Mouse (Mus musculus) liver, embryonic 12.5 days (tissue): Measurements from ENCODE around the gene Cage1. TPM values are rescaled to one million over a fixed set of nuclear protein-coding genes. Genes with fewer than 3 reads are reported as not detected.

Source experiments
- ATAC-seq: fragments of 200-750 bp; cut with Nextera tagmentation; 2 replicates; pipeline ENCODE4 v1.8.0; 2017; ENCODE audit warnings: moderate number of reproducible peaks, mild to moderate bottlenecking, moderate library complexity
- H3K27ac ChIP-seq: fragments of 300-500 bp; sonication (generic); 2 replicates; pipeline ENCODE4 v1.5.1; 2016; ENCODE audit warnings: mild to moderate bottlenecking
- H3K27me3 ChIP-seq: fragments of 300-500 bp; sonication (generic); replicated peaks from 2 replicates; pipeline ENCODE4 v1.6.1; 2016; ENCODE audit warnings: mild to moderate bottlenecking, moderate library complexity
- H3K36me3 ChIP-seq: fragments of 300-500 bp; sonication (generic); 2 replicates; pipeline ENCODE4 v1.6.1; 2016; ENCODE audit warnings: mild to moderate bottlenecking, moderate library complexity
- H3K4me1 ChIP-seq: fragments of 300-500 bp; sonication (generic); 2 replicates; pipeline ENCODE4 v1.6.1; 2016
- H3K4me2 ChIP-seq: fragments of 300-500 bp; sonication (generic); 2 replicates; pipeline ENCODE4 v1.6.1; 2016; ENCODE audit warnings: mild to moderate bottlenecking, moderate library complexity
- H3K4me3 ChIP-seq: fragments of 300-500 bp; sonication (generic); 2 replicates; pipeline ENCODE4 v1.5.1; 2016; ENCODE audit warnings: mild to moderate bottlenecking, moderate library complexity
- H3K9ac ChIP-seq: fragments of 300-500 bp; sonication (generic); 2 replicates; pipeline ENCODE4 v1.6.1; 2016; ENCODE audit warnings: mild to moderate bottlenecking, moderate library complexity
- H3K9me3 ChIP-seq: fragments of 300-500 bp; sonication (generic); replicated peaks from 2 replicates; pipeline ENCODE4 v1.6.1; 2016; ENCODE audit warnings: mild to moderate bottlenecking, moderate library complexity
- WGBS: fragments of 180-500 bp; shearing (Covaris S2); methylation state at CpG from one replicate; pipeline ENCODE4 v1.1.7; 2016; ENCODE audit not compliant: insufficient replicate concordance; 5-methylcytosine and 5-hydroxymethylcytosine counted together
- polyA plus RNA-seq: library from polyadenylated mRNA; unstranded; fragments of >200 nt; fragmentation: Nextera tagmentation; extraction: Ambion mirVana; gene quantifications from 2 replicates; pipeline ENCODE4 v1.2.1, GENCODE M21; 2016

The Cage1 gene
- polyA plus RNA-seq, 1 experiment from 2014 or later: 0.88 TPM

DNA sequence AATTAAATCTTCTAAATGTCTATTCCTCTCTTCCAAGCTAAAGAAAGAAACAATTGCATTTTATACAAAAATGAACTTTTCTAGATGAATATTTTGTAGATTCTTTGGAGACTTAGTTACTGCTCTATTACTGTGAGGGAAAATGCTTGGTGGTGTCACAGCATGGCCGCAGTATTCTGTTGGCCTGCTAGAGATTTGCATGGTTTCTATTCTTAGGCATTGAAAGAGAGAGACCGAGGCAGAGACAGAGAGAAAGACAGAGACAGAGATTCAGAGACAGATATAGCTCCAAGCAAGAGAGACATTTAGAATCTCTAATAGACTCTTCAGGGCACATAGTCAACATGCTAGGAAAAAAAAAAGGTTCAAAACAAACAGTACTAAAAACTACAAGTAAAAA is 28.9 kb downstream of the Cage1 start:
- H3K36me3 ChIP-seq: no peaks in the 10 kb centered on the region

DNA sequence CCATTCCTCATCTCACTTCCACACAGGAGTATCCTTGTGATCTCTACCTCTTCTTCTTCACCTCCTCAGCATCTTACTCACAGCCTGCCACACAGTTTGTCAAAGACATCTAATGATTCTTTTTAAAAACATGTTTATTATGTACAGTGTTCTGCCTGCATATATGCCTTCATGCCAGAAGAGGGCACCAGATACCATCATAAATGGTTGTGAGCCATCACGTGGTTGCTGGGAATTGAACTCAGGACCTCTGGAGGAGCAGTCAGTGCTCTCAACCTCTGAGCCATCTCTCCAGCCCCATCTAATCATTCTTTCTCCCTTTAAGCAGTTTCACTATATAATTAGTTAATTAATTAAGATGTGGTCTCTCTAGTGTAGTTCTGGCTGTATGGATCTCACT is 34.4 kb downstream of the Cage1 start:
- Histone ChIP-seq H3K4me2 (no peak overlapping the region), H3K9ac (no peak overlapping the region), H3K36me3 (no peaks in the 10 kb centered on the region), H3K27me3 (peaks cover 24% of the 10 kb centered on the region), H3K4me1 (peaks cover 20% of the 10 kb centered on the region), H3K27ac (no peak overlapping the region), H3K9me3 (peaks cover 7% of the 10 kb centered on the region; the same call in 1 of the 2 replicates), H3K4me3 (no peak overlapping the region)
- ATAC-seq: no peak
- 41% methylated on average over 1 of the region's 1 CpGs for whole genome bisulfite sequencing

More for the DNA sequence above, 28.9 kb downstream of the Cage1 start:
- no peak for ATAC-seq
- peaks cover 16% of the 10 kb centered on the region for H3K4me1 ChIP-seq
- peaks cover 3% of the 10 kb centered on the region; the same call in 1 of the 2 replicates for H3K27me3 ChIP-seq
- no peak overlapping the region for H3K27ac ChIP-seq
- H3K4me3 ChIP-seq: no peak overlapping the region
- no peak overlapping the region for H3K9ac ChIP-seq
- WGBS: 77% methylated on average over 2 of the region's 2 CpGs
- H3K9me3 ChIP-seq: peaks cover 1% of the 10 kb centered on the region; the same call in 1 of the 2 replicates
- no peak overlapping the region for H3K4me2 ChIP-seq

DNA sequence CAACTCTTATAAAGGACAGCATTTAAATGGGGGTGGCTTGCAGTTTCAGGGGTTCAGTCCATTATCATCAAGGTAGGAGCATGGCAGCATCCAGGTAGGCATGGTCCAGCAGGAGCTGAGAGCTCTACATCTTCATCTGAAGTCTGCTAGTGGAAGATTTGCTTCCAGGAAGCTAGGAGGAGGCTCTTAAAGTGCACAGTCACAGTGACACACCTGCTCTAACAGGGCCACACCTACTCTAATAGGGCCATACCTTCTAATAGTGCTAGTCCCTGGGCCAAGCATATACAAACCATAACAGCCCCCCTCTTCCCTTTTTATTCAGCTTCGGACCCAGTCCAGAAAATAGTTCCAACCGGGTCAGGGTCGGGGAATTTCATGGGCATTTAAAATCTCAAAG is 37.2 kb downstream of the Cage1 start:
- Histone ChIP-seq H3K4me1 (peaks cover 25% of the 10 kb centered on the region), H3K9me3 (peaks cover 7% of the 10 kb centered on the region; the same call in 1 of the 2 replicates), H3K4me3 (no peak overlapping the region), H3K27me3 (peaks cover 24% of the 10 kb centered on the region), H3K9ac (no peak overlapping the region), H3K27ac (peak overlapping the region; percentile 64), H3K4me2 (peak overlapping the region; percentile 37), H3K36me3 (no peaks in the 10 kb centered on the region)
- 72% methylated on average over 3 of the region's 3 CpGs for WGBS
- ATAC-seq: peak; percentile 97

DNA sequence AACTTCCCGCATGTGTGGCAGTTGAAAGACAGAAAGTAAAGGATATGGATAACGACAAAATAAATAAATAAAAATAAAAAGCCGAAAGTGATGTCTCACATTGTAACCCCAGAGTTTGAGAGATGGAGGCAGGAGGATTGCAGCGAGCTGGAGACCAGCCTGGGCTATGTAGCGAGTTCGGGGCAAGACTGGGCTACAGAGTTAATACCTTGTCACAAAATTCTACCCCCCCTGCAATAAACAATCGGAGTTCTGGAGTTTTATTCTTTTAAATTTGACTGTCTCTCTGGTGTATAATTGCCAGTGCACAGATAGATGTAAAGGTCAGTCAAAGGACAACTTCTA is 42.5 kb downstream of the Cage1 start:
- Histone ChIP-seq H3K27ac (peak overlapping the region; percentile 67; the same call in 1 of the 2 replicates), H3K9me3 (no peaks in the 10 kb centered on the region), H3K9ac (0 out of 2 replicates have a peak overlapping the region, but pooled peaks have one; percentile 42), H3K4me1 (peaks cover 41% of the 10 kb centered on the region), H3K27me3 (0 out of 2 replicates have a peak, but pooled peaks cover 4% of the 10 kb centered on the region), H3K4me3 (peak overlapping the region; percentile 99), H3K4me2 (peak overlapping the region; percentile 75), H3K36me3 (peaks cover 25% of the 10 kb centered on the region)
- ATAC-seq: peak; percentile 43
- 14% methylated on average over 7 of the region's 7 CpGs for WGBS

DNA sequence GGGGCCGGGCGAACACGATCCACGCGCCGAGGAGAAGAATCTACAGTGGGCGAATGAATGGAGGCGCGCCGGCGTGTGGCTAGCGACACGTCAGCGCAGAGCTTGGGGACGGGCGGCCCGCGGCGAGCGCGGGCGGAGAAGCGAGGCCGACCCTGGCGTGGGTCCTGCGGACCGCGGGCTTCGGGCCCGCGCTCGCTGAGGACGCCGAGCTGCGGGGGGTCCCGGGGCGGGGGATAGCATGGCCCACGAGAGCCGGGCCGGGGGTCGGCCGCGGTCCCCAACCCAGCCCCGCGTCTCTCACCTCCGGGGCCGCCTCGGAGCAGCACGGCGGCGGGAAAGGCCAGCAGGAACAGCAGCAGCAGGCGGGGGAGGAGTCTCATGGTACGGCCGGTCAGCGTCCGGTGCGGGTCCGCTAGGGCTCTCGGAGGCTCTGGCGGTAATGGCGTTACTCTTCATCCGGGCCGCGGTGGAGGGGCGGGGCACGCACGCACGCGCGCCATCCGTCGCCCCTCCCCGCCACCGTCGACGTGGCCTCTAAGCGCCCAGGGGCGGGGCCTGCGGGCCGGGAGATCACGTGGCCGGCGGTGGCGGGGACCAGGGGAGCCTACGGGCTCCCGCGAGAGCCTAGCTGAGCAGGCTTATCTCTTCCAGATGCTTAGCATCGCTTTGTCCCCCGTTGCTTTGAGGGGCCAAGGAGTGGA is 43.0 kb downstream of the Cage1 start, which contains the start of gene Ssr1:
Gene Ssr1 (minus strand): TSS at position 514 of the 701 bp plus-strand sequence.
- Histone ChIP-seq H3K4me1 (peaks cover 36% of the 10 kb centered on the region), H3K27me3 (0 out of 2 replicates have a peak, but pooled peaks cover 4% of the 10 kb centered on the region), H3K36me3 (peaks cover 30% of the 10 kb centered on the region), H3K9me3 (no peaks in the 10 kb centered on the region), H3K9ac (peak within 1 kb of the TSS; percentile 100), H3K27ac (peak within 1 kb of the TSS; percentile 94), H3K4me2 (peak within 1 kb of the TSS; percentile 75), H3K4me3 (peak within 1 kb of the TSS; percentile 99)
- WGBS: under 1% methylated on average over 70 of the region's 89 CpGs
- ATAC-seq: peak; percentile 97

DNA sequence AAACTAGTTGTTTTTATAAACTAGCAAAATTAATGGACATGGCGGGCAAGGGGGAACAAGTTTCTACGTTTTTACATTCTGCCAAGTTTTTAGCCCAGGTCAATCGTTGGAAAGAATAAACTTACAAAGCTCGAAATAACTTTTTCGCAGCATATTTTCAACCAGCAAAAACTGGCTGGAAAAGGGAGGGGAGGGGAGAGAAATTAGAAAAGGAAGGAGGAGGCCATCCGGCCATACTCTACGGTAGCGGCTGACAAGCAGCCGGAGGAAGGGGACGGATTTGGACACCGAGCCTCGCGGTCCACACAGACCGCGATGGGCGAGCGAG is 43.5 kb downstream of the Cage1 start:
- WGBS: under 1% methylated on average over 17 of the region's 17 CpGs
- Histone ChIP-seq H3K27ac (peak overlapping the region; percentile 94), H3K36me3 (peaks cover 35% of the 10 kb centered on the region), H3K9ac (peak overlapping the region; percentile 100), H3K4me1 (peaks cover 33% of the 10 kb centered on the region), H3K4me2 (peak overlapping the region; percentile 75), H3K9me3 (no peaks in the 10 kb centered on the region), H3K4me3 (peak overlapping the region; percentile 99), H3K27me3 (0 out of 2 replicates have a peak, but pooled peaks cover 3% of the 10 kb centered on the region)
- ATAC-seq: no peak

DNA sequence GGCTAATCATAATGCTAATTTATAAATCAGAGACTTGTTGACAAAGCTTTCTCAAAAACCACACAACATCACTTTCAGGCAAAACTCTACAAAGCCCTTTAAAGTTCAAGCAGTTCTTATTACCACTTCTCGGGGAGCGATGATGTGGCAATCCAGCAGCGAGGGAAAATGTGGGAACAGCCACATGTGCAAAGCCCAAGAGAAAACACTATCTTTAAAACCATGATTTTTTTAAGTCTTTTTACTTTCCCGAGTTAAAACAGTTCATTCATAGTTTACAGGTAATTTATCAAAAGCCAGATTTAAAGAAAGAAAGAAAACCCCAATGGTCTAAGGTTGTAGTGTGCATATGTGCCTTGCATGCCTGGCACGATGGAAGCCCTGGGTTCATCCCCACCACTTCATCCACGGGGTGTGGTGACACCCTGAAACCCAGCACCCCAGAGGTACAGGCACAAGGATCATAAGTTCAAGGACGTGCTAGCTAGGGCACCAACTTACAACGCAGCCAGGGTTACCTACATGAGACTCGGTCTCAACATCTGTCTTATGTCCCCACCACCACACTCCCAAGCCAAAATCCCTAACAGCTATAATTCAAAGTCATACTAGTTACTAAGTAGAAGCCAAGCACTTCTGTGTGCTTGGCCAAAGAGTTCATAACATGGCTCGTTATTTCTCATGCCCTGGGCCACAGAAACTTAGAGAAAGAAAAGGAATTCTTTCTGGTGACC is 44.1 kb downstream of the Cage1 start:
- peak overlapping the region; percentile 100 for H3K9ac ChIP-seq
- no peak for ATAC-seq
- H3K36me3 ChIP-seq: peaks cover 40% of the 10 kb centered on the region
- no peaks in the 10 kb centered on the region for H3K9me3 ChIP-seq
- H3K27ac ChIP-seq: peak overlapping the region; percentile 94
- peak overlapping the region; percentile 75 for H3K4me2 ChIP-seq
- H3K27me3 ChIP-seq: no peaks in the 10 kb centered on the region
- peak overlapping the region; percentile 99 for H3K4me3 ChIP-seq
- peaks cover 33% of the 10 kb centered on the region for H3K4me1 ChIP-seq
- WGBS: 8% methylated on average over 10 of the region's 10 CpGs

DNA sequence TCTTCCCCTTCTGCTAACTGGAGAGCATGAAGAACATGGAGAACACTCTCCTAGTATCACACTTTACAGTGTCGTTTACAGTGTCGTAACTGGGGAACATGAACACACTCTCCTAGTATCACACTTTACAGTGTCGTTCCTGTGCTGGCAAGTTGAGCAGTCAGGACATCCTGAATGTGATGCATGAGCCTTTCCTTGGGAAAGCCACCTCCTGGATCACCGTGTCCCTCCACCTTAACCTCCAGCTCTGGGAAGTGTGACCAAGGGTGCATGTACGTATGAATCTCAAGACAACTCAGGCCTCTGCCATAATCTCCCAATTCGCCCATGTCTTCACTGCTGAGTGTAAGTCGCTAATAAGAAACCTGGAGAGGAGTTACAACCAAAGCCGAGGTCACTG is 47.2 kb downstream of the Cage1 start:
- peaks cover 69% of the 10 kb centered on the region for H3K36me3 ChIP-seq
- H3K4me2 ChIP-seq: no peak overlapping the region
- WGBS: 82% methylated on average over 8 of the region's 8 CpGs
- H3K9me3 ChIP-seq: no peaks in the 10 kb centered on the region
- peaks cover 29% of the 10 kb centered on the region for H3K4me1 ChIP-seq
- H3K9ac ChIP-seq: no peak overlapping the region
- no peak overlapping the region for H3K4me3 ChIP-seq
- no peaks in the 10 kb centered on the region for H3K27me3 ChIP-seq
- H3K27ac ChIP-seq: no peak overlapping the region
- no peak for ATAC-seq

DNA sequence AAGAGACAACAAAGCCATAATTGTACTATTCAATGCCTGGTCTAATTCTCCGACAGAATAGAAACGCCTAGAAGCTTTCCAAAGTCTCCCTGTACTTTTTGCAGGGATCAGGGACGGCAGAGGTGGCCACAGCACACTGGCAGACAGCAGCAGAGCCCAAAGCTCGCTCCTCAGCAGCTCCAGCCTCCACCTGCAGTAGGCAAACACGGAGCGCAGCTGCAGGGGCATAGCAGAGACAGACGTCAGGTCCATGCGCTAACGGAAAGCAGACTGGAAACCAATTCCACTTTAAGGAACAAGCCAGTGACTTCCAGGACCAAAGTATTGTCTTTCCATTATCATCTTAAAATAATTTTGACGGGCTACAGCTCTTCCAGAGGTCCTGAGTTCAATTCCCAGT is 50.7 kb downstream of the Cage1 start:
- H3K27ac ChIP-seq: no peak overlapping the region
- ATAC-seq: no peak
- H3K27me3 ChIP-seq: no peaks in the 10 kb centered on the region
- H3K4me1 ChIP-seq: peaks cover 11% of the 10 kb centered on the region; the same call in 1 of the 2 replicates
- H3K4me3 ChIP-seq: no peak overlapping the region
- H3K9ac ChIP-seq: no peak overlapping the region
- no peaks in the 10 kb centered on the region for H3K9me3 ChIP-seq
- no peak overlapping the region for H3K4me2 ChIP-seq
- 92% methylated on average over 10 of the region's 10 CpGs for WGBS
- peaks cover 98% of the 10 kb centered on the region for H3K36me3 ChIP-seq

DNA sequence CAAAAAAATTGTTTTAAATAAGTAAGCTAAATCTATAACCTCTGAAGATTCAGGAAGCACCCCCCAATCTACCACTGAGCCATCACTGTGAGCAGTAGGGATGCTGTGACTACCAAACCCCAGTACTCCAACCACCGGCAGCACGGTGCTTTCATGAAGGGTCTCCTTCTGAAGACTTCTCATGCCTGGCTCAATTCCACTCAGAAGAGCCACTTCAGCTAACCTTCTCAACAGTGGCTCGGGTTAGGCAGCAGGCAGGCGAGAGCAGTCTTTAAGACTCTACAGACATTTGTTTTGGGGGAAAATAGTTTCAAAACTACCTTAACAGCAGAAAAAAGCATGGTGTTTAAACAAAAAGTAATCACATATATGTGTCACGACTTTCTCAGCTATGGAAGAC is 55.8 kb downstream of the Cage1 start:
- ATAC-seq: no peak
- H3K9me3 ChIP-seq: no peaks in the 10 kb centered on the region
- no peak overlapping the region for H3K4me2 ChIP-seq
- H3K9ac ChIP-seq: no peak overlapping the region
- no peak overlapping the region for H3K4me3 ChIP-seq
- no peaks in the 10 kb centered on the region for H3K4me1 ChIP-seq
- no peak overlapping the region for H3K27ac ChIP-seq
- WGBS: 83% methylated on average over 5 of the region's 5 CpGs
- H3K27me3 ChIP-seq: no peaks in the 10 kb centered on the region
- peaks cover 97% of the 10 kb centered on the region for H3K36me3 ChIP-seq

DNA sequence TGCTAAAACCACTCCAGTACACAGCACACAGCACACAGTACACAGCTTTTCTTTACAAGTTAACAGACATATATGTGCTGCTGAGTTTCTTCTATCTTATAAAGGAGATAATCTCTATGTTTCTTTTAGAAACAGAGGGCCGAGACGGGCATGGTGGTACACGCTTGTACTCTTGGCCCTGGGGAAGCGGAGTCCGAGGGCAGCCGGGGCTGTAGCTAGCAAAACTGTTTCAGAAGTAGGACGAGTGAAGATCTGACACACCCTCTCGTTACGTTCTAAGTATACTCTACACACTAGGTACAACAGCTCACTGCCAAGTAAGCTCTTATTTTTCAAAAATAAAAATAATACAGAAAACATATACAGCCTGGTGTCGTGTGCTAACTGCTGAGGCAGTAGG is 56.5 kb downstream of the Cage1 start:
- H3K4me2 ChIP-seq: no peak overlapping the region
- no peaks in the 10 kb centered on the region for H3K27me3 ChIP-seq
- H3K4me1 ChIP-seq: no peaks in the 10 kb centered on the region
- WGBS: 86% methylated on average over 10 of the region's 10 CpGs
- no peak overlapping the region for H3K9ac ChIP-seq
- no peaks in the 10 kb centered on the region for H3K9me3 ChIP-seq
- ATAC-seq: no peak
- H3K36me3 ChIP-seq: peaks cover 98% of the 10 kb centered on the region
- H3K4me3 ChIP-seq: no peak overlapping the region
- H3K27ac ChIP-seq: no peak overlapping the region

DNA sequence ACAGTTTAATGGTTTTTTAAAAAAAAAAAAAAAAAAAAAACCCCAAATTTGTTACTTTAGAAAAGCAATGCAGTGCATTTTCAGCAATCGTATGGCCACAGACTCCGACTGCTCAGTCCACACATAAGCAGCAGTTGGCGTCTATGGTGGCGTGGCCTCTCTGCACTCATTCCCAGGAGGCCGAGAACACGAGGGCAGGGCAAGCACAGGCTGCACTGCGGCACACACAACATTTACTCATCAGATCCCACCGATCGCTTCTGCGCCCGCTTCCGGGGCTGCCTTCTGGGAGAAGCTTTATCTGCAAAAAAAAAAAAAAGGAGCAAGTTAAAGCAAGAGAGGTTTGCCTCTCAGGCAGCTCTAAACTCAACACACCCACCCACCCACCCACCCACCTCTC is 57.4 kb downstream of the Cage1 start:
- no peak for ATAC-seq
- WGBS: 93% methylated on average over 12 of the region's 12 CpGs
- Histone ChIP-seq H3K27me3 (no peaks in the 10 kb centered on the region), H3K27ac (no peak overlapping the region), H3K4me3 (no peak overlapping the region), H3K36me3 (peaks cover 95% of the 10 kb centered on the region), H3K9me3 (no peaks in the 10 kb centered on the region), H3K4me1 (no peaks in the 10 kb centered on the region), H3K9ac (no peak overlapping the region), H3K4me2 (no peak overlapping the region)
